Mouse (Mus musculus) lung, postnatal 36 days (tissue): ENCODE results near the gene Capn5.

Source experiments
- DNase-seq: peaks from one replicate; pipeline ENCODE4 v3.0.0; 2022; ENCODE audit warnings: mixed read lengths

The Capn5 gene

DNA sequence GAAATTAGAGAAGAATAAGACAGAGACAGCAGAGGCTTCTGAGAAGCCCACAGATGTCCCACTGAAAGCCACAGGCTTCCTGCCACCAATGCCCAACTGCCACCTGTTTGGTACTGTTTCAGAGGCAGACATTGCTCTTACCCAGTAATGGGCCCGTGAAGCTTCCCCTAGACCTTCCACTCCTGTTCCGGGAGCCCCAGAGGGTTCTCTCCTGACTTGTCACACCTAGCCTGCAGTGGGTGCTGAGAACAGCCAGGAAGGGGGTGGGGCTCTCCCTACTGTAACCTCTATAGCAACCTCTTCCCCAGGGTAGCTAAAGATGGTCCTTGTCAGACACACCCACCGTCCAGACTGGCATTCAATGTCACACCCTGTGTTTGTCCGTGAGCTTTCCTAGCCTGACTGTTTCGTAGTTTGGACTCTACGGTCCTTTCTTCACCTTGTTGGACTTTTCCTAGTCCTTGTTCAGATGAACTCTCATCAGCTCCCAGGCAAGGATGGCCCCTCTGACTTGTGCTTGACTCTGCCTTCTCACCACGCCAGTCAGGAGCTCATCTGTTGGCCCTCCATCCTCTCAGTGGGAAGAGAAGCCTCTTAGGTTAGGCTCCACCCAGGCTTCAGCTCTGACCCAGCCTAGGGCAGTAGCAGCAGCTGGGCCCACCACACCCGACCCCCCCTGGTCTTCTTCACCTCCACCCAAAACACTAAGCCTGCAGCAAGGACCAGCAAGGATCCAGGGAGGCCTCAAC, 1.6 kb downstream of the Capn5 start:
- DNase-seq = no peak

DNA sequence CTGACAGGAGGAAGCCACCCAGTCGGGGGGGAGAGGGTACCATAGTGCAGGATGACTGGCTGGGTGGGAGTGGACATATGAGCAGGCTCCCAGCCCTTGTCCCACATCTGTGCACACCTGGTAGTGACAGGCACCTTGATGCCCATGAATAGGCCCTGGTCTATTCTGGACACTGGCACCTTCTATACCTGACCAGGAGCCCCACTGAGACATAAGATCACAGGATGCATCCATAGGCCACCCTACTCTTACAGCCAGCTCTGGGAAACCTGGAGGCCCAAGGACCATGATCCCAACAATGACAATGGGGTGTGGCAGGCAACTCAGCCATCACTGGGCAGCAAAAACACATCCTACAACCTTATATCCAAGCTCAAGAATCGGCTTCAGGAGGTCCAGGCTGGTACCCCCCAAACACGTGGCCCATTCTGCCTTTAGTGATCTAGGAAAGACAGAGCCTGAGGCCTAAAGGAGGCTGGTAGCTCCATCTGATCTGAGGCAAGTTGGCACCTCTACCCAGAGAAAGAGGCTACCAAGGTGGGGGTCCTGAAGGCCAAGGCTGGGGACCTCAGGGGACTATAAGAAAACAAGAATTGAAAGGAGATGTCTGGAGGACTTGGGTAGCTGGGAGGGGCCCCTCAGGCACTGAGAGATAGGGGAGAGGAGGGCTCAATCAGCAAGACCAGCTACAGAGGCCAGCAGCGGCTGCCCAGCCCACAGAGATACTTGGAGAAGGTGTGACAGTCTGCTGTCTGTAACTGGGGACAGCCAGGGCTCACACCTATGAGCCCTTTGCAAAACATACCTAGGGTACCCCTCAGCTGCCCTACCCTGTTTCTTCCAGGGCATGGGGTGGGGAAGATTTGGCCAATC, 3.0 kb downstream of the Capn5 start:
- DNase-seq = no peak

DNA sequence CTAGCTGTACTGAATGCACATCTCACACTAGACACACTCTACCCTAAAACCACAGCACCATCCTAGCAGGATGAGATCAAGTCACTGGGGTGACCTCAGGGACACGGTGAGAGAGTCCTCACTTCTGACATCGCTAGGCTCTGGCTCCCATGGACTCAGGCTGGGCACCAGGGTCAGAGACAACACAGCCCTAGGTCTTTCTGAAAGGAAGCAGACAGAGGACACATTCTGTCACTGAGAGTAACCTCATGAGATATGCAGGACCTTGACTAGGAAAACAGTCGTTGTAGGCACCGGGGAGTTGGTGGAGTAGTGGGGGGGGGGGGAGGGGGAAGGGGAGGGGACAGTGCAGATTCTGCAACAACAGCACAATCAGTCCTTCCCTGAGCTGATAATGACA, 4.7 kb downstream of the Capn5 start:
- DNase-seq = no peak

DNA sequence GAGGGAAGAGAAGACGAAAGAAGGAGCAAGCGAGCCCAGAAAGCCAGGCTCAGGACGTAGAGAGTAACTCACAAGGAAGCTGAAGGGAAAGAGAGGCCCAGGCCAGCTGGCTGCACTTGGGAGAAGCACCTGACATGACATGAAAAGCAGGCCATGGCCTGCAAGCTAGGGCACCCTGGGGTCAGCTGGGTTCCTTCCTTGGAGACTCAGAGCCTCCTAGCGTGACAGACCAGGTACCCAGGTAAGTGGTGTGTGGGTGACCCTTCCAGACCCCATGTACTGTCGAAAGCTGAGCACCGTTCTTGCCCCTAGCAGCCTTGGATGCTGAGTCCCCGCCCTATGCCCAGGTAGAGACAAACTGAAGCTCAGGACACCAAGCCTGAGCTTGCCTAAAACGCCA, 5.4 kb downstream of the Capn5 start:
- DNase-seq = no peak

DNA sequence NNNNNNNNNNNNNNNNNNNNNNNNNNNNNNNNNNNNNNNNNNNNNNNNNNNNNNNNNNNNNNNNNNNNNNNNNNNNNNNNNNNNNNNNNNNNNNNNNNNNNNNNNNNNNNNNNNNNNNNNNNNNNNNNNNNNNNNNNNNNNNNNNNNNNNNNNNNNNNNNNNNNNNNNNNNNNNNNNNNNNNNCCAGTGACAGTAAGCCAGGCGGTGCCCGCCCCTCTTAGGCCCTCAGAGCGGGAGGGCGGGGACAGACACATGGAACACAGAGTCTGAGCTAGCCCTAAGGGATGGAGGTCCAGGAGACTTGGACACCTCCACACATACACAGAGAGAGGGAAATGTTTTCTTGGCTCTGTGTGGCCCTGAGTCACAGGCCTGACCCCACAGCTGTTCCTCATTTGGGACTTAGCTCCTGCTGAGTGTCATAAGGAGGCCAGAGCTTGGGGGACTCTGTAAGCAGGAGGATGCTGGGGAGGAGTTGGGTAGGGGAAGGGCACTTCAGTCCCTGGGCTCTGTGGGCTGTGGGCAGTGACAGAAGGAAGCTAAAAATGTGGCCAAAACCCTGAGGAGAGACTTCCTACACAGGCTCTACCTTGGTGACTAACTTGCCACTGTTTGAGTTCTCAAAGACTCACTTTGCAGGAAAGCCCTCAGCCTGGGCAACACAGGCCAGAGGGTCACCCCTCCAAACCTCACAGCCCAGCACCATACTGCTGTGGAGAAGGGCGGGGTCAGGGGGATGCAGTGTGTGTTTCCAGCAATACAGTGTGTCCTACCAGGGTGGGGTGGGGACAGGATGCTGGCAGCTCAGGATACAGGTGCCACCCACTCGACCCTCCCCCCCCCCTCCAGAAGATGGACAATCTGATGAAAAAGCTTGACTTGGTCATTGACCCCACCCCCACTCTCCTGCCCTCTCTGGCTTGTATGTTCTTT, 6.7 kb downstream of the Capn5 start:
- peak; percentile 70 for DNase-seq

- peak; percentile 61 for DNase-seq
These were observed 13.0 kb downstream of the Capn5 start for GRCm38 (mm10) chr7:98164999-98165528.

- no peak for DNase-seq
These were observed 13.6 kb downstream of the Capn5 start for GRCm38 (mm10) chr7:98164382-98164998.

DNA sequence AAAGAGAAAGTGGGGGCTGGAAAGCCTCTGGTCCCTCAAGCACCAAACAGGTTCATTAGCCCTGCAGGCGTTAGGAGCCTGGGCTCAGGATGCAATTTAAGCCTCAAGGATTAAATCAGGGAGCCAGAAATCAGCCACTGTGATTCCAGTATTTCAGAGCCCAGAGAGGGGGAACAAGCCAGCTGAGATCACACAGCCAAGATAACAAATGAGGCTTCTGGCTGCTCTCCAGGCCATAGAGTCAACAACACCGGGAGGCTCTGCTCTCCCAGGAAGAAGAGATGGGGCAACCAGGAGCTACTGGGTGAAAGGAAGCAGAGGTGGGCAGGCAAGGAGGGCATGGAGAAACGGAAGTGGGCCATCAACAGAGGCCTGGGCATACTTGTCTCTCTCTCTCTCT, 14.4 kb downstream of the Capn5 start:
- DNase-seq = peak; percentile 63

DNA sequence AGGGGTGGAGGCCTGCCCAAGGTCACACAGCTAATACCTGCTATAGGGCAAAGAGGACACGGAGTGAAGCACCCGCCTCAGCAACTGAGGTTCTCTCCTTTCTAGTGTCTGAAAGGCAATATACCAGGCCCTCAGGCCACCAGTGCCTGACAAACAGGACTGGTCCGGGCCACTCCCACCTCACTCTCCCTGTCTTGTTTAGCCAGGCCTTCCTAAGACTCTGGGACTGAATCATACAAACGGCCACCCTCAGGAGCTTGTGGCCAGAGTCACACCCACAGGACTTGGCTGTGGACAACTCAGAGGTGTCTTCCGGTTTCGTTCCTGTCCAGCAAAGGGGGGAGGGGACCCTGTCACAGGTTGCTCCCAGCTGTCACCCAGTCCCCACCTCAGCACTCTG, 15.8 kb downstream of the Capn5 start:
- peak; percentile 29 for DNase-seq

DNA sequence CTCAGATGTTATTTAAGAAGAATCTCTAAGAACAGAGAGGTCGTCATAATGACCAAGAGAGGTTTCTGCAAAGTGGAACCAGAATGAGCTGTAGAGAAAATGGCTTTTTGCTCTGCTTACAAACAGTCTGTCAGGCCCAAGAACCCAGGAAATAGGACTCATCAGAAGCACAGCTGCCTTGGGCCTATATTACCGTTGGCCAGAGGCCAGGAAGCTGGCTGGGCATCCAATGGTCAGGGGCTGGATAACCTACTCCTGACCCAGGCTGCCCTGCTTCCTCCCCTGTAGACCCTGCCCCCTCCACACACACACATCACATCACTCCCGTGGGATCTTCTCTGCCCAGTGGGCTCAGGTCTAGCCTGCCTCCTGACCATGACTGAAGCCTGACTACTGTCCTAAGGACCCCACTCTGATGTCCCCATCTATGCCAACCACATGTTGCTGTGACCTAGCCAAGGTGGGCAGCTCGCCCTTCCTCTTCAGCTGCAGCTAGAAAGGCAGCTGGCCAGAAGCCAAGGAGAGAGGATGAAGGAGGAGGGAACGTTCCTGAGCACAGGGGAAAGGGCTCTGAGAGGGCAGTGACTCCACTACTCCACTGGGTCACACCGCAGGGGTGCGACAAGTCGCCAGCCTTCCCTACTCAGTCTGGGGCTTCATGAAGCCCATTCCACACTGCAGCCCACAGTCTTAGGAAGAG, 17.9 kb downstream of the Capn5 start:
- peak; percentile 50 for DNase-seq

- peak; percentile 85 for DNase-seq
These were observed 19.6 kb downstream of the Capn5 start for GRCm38 (mm10) chr7:98158481-98158880.

DNA sequence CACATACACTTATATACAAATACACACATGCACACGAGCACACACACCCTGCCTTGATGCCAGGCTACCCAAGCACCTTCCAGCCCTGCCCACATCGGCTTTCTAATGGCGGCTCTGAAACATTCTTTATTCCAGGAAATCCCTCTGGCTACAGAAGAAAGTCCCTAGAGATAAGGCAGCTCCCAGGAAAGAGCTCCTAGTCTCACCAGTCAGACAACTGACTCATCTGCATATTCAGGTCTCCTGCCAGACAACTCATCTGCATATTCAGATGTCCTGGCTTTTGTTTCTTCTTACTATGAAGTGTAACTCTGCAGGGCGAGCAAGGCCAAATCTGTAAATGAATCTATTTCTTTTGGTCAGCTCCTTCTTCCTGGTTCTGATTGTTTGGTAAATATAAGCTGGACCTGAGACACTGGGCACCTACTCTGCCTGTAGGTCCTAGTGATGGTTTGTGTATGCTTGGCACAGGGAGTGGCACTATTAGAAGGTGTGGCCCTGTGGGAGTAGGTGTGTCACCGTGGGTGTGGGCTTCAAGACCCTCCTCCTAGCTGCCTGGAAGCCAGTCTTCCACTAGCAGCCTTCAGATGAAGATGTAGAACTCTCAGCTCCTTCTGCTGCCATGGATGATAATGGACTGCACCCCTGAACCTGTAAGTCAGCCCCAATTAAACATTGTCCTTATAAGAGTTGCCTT, 20.3 kb downstream of the Capn5 start:
- no peak for DNase-seq

DNA sequence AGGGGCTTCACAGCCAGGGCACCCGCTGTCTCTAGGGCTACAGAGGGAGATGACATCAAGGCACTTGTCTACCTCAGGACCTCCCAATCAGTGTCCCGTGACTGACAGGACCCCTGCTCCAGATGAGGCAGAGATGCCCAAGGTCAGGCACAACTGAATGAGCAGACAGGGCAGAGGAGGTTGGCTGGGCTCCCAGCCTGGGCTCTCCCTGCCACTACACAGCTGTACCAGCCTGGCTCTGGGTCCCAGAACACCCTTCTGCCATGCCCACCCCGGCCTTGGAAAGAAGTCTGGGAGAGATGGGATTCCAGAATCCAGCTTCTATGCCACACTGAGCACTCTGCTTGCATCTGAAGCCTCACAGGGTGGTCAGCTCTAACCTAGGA, 21.8 kb downstream of the Capn5 start:
- DNase-seq = no peak

GRCm38 (mm10) chr7:98155546-98156279, 22.4 kb downstream of the Capn5 start:
- DNase-seq = peak; percentile 88

DNA sequence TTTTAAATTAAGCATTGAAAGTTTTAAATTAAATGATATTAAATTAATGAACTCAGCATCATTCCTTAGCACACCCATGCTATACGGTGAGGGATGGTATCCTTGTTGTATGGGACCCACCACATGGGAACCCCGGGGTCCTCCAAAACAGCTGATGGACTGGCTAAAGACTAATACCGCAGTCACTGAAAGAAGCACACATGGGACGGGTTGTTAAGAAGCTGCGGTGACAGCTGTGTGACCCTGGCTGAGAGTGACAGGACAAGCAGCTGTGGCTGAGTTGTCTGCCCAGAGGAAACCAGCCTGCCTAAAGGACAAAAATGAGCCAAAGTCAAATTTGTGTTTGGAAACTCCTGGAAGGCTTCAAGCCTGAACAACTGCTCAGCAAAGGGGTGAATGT, 24.2 kb downstream of the Capn5 start:
- DNase-seq = no peak

DNA sequence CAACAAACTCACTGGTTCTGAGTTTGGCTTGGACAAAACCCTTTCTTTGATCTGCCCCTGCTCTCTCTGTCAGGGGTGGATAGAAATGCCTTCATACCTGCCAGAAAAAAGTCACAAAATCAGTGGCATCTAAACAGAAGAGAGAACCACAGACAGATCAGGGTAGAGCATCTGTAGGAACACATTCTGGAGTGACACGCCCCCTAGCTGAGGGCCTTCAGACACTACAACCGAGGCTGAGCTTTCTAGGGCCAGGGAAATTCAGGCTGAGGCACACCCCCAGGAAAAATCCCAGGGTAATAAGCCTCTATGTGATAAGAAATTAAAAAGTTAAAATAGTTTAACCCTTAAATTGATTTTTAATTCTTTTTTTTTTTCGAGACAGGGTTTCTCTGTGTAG, 24.7 kb downstream of the Capn5 start:
- no peak for DNase-seq

DNA sequence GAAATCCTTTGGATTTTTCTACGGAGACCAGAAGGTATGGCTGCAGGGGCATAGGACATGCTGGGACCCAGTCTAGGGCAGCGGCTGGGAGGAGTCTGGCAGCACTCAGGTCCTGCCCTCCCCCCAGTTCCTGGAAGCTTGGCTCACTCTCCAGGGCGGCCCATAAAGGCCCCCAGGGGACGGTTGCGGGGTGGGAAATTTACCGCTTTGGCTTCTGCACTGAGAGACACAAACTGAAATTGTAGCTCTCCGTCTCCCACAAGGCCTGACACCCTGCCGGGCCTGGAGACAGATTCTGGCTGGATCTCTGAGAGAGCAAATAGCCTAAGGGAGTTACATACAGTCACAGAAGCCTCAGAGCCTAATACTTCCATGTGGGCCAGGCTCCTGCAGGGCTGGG, 25.7 kb downstream of the Capn5 start:
- DNase-seq = no peak

DNA sequence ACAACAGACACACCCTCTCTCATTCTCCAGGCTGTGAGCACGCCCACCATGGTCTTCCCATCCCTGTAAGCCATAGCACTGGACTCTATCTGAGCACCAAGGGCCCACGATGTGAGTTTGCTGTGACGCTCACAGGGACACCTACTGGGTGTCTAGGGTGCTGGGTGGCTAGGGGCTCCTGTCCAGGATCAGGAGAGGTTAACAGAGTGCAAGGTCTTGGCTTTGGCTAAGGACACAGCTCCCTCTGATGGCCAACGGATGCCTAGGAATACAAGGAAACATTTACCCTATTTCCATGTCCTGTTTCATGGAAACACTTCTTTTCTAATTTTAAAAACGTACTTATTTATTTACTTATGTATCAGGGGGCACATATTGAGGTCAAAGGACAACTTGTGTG, 27.5 kb downstream of the Capn5 start:
- no peak for DNase-seq

- no peak for DNase-seq
These were observed 28.3 kb downstream of the Capn5 start for GRCm38 (mm10) chr7:98149802-98150201.

DNA sequence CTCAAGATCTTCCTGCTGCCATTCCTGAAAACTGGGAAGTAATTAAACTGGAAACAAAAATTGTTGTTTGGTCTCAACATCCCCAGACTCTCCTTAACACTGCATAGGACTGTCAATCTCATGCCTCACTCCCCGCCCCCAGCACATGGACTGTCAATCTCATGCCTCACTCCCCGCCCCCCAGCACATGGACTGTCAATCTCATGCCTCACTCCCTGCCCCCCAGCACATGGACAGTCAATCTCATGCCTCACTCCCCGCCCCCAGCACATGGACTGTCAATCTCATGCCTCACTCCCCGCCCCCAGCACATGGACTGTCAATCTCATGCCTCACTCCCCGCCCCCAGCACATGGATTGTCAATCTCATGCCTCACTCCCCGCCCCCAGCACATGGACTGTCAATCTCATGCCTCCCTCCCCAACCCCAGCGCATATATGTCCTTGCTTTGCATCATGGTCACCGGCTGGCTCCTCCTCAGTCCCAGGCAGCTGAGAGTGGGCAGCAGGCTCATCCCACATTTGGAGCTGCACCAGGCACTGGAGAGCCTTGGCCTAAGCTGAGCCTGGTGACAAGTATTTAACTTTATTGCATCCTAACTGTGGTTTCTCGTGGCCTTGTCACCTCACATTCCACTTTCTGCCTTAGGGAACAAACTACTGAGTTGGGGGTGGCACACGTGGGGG, 29.2 kb downstream of the Capn5 start:
- DNase-seq = no peak
